Mouse (Mus musculus) forebrain, embryonic 13.5 days (tissue): ENCODE measurements around the gene Gdpgp1. TPM values are rescaled to one million over a fixed set of nuclear protein-coding genes. Genes with fewer than 3 reads are reported as not detected.
A peak's percentile ranks its signal among the peaks of the same experiment; 100 is the strongest.

Experiments used
- ATAC-seq: fragments of 200-750 bp; cut with Nextera tagmentation; 2 replicates; pipeline ENCODE4 v1.8.0; 2017
- H3K27ac ChIP-seq: fragments of 300-500 bp; sonication (generic); 2 replicates; pipeline ENCODE4 v1.5.1; 2015; ENCODE audit warnings: inconsistent platforms, mild to moderate bottlenecking, moderate library complexity
- H3K27me3 ChIP-seq: fragments of 300-500 bp; sonication (generic); 2 replicates; pipeline ENCODE4 v1.6.1; 2015; ENCODE audit warnings: mild to moderate bottlenecking, inconsistent platforms
- H3K36me3 ChIP-seq: fragments of 300-500 bp; sonication (generic); 2 replicates; pipeline ENCODE4 v1.6.1; 2015; ENCODE audit warnings: mild to moderate bottlenecking, inconsistent platforms; ENCODE audit not compliant: poor library complexity, severe bottlenecking
- H3K4me1 ChIP-seq: fragments of 300-500 bp; sonication (generic); 2 replicates; pipeline ENCODE4 v1.6.1; 2015; ENCODE audit warnings: inconsistent platforms
- H3K4me2 ChIP-seq: fragments of 300-500 bp; sonication (generic); 2 replicates; pipeline ENCODE4 v1.6.1; 2015; ENCODE audit warnings: inconsistent platforms, mild to moderate bottlenecking, moderate library complexity
- H3K4me3 ChIP-seq: fragments of 300-500 bp; sonication (generic); 2 replicates; pipeline ENCODE4 v1.5.1; 2015; ENCODE audit warnings: mild to moderate bottlenecking, inconsistent platforms
- H3K9ac ChIP-seq: fragments of 300-500 bp; sonication (generic); 2 replicates; pipeline ENCODE4 v1.6.1; 2015; ENCODE audit warnings: mild to moderate bottlenecking, inconsistent platforms
- H3K9me3 ChIP-seq: fragments of 300-500 bp; sonication (generic); replicated peaks from 2 replicates; pipeline ENCODE4 v1.6.1; 2016; ENCODE audit warnings: inconsistent platforms
- WGBS: fragments of 180-500 bp; shearing (Covaris S2); methylation state at CpG from one replicate; pipeline ENCODE4 v1.1.7; 2015; 5-methylcytosine and 5-hydroxymethylcytosine counted together
- polyA plus RNA-seq: library from polyadenylated mRNA; unstranded; fragments of >200 nt; fragmentation: Nextera tagmentation; extraction: Ambion mirVana; gene quantifications from 2 replicates; pipeline ENCODE4 v1.2.1, GENCODE M21; 2015

The Gdpgp1 gene
- 3.3 and 3.8 TPM in 2 replicates for polyA plus RNA-seq

DNA sequence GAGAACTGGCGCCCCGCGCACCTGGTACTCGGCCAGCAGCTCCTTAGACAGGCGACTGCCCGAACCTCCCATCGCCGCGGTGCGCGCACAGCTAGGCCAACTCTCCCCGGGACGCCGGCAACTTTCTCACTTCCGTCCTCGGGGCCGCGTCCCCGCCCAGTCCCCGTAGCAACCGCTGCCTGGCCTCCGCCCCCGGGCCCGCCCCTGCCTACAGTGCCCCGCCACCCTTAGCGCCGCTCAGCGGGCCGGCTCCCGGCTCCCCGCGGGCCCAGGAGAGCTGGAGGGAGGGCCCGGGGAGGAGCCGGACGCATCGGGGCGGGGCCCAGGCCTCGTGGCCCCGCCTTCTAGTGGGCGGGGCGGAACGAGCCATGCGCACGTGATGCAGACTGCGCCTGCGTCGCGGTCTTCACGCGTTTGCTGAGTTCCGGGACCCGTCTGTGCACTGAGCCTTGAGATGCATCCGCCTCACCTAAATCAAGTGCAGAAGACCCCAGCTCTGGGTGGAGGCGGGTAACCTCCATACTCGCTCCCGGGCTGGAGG, at the start of gene Gdpgp1, which contains the start of gene Cib1:
TSS of gene Gdpgp1 (plus strand) at position 377 of the 541 bp plus-strand sequence.
TSS of gene Cib1 (minus strand) at position 325 of the 541 bp plus-strand sequence.
- Histone ChIP-seq H3K4me1 (peaks cover 30% of the 10 kb centered on the region), H3K9me3 (no peaks in the 10 kb centered on the region), H3K4me3 (peak within 1 kb of the TSS; percentile 68), H3K4me2 (peak within 1 kb of the TSS; percentile 83), H3K36me3 (peaks cover 8% of the 10 kb centered on the region; the same call in 1 of the 2 replicates), H3K27me3 (peaks cover 15% of the 10 kb centered on the region), H3K9ac (peak within 1 kb of the TSS; percentile 77), H3K27ac (no peak within 1 kb of the TSS)
- ATAC-seq = peak; percentile 96
- WGBS = under 1% methylated on average over 54 of the region's 56 CpGs

DNA sequence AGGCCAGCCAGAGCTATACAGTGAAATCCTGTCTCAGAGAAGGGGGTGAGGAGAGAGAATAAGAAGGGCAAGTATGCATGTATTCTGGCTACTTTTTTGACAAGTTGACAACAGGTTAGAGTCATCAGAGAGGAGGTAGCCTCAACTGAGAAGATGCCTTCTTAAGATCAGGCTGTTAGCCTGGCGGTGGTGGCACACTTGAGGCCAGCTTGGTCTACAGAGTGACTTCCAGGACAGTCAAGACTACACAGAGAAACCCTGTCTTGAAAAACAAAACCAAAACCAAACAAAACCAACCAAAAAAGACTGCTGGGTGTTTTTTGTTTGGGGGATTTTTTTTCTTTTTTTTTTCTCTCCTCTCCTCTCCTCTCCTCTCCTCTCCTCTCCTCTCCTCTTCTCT, 49.2 kb upstream of the Gdpgp1 start:
- Histone ChIP-seq H3K36me3 (no peaks in the 10 kb centered on the region), H3K4me2 (no peak overlapping the region), H3K27ac (no peak overlapping the region), H3K4me1 (peaks cover 23% of the 10 kb centered on the region), H3K27me3 (no peaks in the 10 kb centered on the region), H3K9me3 (no peaks in the 10 kb centered on the region), H3K4me3 (no peak overlapping the region), H3K9ac (no peak overlapping the region)
- WGBS = 94% methylated on average over 1 of the region's 1 CpGs
- no peak for ATAC-seq

DNA sequence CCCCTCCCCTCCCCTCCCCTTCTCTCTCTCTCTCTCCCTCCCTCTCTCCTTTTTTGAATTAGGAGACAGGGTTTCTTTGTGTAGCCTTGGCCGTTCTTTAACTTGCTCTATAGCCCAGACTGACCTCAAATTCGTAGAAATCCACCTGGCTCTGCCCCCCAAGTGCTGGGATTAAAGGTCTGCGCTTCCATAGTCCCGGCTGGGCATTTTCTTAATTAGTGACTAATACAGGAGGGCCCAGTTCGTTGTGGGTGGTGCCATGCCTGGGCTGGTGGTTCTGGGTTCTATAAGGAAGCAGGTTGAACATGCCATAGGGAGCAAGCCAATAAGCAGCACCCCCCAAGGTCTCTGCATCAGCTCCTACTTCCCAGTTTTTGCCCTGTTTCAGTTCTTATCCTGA, 48.7 kb upstream of the Gdpgp1 start:
- Histone ChIP-seq H3K27me3 (no peaks in the 10 kb centered on the region), H3K4me2 (no peak overlapping the region), H3K36me3 (no peaks in the 10 kb centered on the region), H3K4me1 (peaks cover 28% of the 10 kb centered on the region), H3K9me3 (no peaks in the 10 kb centered on the region), H3K4me3 (no peak overlapping the region), H3K27ac (no peak overlapping the region), H3K9ac (no peak overlapping the region)
- 33% methylated on average over 5 of the region's 5 CpGs for WGBS
- ATAC-seq = no peak

DNA sequence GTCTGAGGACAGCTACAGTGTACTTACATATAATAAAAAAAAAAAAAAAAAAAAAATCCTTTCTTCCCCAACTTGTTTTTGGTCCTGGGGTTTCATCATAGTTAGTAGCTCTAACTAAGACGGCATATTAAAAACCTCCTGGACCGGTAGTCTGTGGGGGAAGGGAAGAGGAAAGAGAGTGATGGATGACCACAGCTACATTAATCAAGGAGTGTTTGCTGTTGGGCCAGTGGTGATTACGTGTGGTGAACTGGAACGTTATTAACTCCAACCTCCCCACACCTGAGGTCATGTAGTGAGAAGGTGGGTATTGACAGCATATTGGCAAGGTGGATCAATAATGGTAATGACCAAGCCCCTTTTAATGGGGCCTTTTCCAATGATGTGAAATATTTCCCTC, 48.1 kb upstream of the Gdpgp1 start:
- Histone ChIP-seq H3K27ac (no peak overlapping the region), H3K4me3 (no peak overlapping the region), H3K4me2 (no peak overlapping the region), H3K4me1 (peaks cover 34% of the 10 kb centered on the region), H3K9ac (no peak overlapping the region), H3K9me3 (no peaks in the 10 kb centered on the region), H3K27me3 (no peaks in the 10 kb centered on the region), H3K36me3 (no peaks in the 10 kb centered on the region)
- 85% methylated on average over 4 of the region's 4 CpGs for WGBS
- no peak for ATAC-seq

DNA sequence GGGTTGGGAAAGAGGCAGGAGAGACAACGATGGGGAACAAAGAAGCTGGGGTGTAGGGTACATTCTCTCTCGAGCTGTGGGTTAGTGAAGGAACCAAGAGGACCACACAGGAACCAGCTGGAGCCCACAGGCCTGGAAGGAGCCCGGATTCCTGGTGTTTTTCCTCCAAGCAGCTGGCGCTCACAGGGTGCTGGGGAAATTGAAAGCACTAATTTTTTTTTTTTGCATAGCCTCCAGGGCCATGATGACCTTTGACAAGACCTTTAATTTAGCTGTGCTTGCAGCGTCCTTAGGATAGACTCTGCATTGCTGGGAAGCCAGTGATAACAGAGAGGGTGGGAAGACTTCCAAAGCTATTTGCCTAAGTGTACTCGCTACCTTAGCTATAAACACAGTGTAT, 47.7 kb upstream of the Gdpgp1 start:
- H3K27ac ChIP-seq = no peak overlapping the region
- ATAC-seq = no peak
- H3K9me3 ChIP-seq = no peaks in the 10 kb centered on the region
- peaks cover 37% of the 10 kb centered on the region for H3K4me1 ChIP-seq
- H3K36me3 ChIP-seq = no peaks in the 10 kb centered on the region
- H3K27me3 ChIP-seq = no peaks in the 10 kb centered on the region
- WGBS = 67% methylated on average over 6 of the region's 6 CpGs
- no peak overlapping the region for H3K9ac ChIP-seq
- H3K4me2 ChIP-seq = no peak overlapping the region
- H3K4me3 ChIP-seq = no peak overlapping the region

DNA sequence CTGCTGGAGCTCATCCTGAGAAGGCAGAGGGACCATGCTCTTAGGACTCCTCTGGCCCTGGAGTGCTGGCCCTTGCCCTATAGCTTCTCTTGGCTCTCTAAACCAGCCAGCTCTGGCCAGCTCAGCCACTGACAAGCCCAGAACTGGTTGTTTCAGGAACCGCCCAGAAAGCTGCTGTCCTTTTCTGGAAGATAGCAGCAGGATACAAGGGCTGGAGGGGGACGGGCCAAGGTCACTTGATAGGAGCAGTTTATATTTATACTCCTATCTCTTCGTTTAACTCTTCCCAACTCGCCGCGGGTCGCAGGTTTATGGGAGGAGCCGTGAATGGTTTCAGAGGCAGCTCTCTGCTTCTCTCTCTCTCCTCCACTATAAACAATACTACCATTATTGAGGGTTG, 46.6 kb upstream of the Gdpgp1 start:
- ATAC-seq = no peak
- H3K9ac ChIP-seq = peak overlapping the region; percentile 76; the same call in 1 of the 2 replicates

DNA sequence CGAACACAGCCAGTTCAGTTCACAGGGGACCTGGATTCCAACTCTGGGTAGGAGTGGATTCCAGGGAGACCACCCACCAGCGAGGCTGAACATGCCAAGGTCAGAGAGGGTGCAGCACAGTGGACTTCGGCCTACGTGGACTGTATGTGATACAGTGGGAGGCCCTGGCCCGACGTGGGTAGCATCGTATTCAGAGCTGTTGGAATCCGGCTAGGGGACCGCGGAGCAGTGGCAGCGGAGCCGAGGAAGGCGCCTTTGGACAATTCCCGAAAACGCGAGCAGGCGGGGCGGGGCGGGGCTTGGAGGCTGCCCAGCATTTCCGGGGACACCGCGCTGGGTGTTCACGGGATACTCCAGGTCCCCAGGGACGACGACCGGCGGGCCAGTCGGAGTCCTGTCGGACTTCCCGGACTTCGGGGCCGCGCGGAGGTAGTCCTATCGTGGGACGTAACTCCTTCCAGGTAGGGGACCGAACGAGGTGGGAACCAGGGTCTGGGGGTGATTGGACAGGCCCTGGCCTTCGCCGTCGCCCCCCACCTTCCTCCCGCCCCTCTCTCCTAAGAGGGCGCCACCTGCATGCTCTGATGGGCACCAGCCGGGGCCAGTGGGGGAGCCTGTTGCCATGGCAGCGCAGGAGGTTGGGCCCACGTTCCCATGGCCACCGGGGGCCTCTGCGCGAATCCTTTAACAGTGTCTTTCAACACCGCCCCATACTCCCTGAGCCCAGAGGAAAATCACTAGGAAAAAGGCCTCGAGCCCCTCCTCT, 46.0 kb upstream of the Gdpgp1 start, which contains the start of gene Sema4b:
TSS of gene Sema4b (plus strand) at position 311 of the 766 bp plus-strand sequence.
- WGBS = under 1% methylated on average over 51 of the region's 51 CpGs
- peaks cover 53% of the 10 kb centered on the region for H3K4me1 ChIP-seq
- H3K27me3 ChIP-seq = no peaks in the 10 kb centered on the region

More for the DNA sequence above, 46.6 kb upstream of the Gdpgp1 start:
- peak overlapping the region; percentile 88 for H3K27ac ChIP-seq
- 14% methylated on average over 8 of the region's 8 CpGs for WGBS
- peak overlapping the region; percentile 69 for H3K4me2 ChIP-seq
- H3K4me1 ChIP-seq = peaks cover 46% of the 10 kb centered on the region
- no peaks in the 10 kb centered on the region for H3K27me3 ChIP-seq
- H3K36me3 ChIP-seq = no peaks in the 10 kb centered on the region
- H3K9me3 ChIP-seq = no peaks in the 10 kb centered on the region
- H3K4me3 ChIP-seq = peak overlapping the region; percentile 58

DNA sequence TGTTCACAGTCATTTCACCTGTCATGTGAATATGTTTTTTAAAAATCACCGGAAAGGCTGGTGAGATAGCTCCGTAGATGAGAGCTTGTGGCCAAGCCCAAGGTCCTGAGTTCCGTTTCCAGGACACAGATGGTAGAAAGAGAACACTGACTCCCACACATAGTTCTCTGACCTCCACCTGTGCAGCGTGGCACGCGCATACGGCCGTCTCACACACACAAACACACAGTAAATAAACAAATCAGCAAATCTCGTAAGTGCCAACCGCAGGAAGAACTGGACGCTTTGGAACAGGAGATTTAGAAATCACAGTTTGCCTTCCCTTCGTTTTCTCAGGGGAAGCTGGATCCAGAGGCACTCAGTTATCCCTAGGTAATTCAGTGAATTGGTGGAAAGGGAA, 45.2 kb upstream of the Gdpgp1 start:
- H3K4me1 ChIP-seq = peaks cover 61% of the 10 kb centered on the region
- 22% methylated on average over 12 of the region's 12 CpGs for WGBS
- no peaks in the 10 kb centered on the region for H3K27me3 ChIP-seq
- peak overlapping the region; percentile 88 for H3K27ac ChIP-seq
- no peaks in the 10 kb centered on the region for H3K36me3 ChIP-seq
- peak overlapping the region; percentile 58 for H3K4me3 ChIP-seq
- no peak for ATAC-seq
- H3K9ac ChIP-seq = peak overlapping the region; percentile 76
- H3K4me2 ChIP-seq = peak overlapping the region; percentile 69
- H3K9me3 ChIP-seq = no peaks in the 10 kb centered on the region

More for the DNA sequence above, 46.0 kb upstream of the Gdpgp1 start, which contains the start of gene Sema4b:
- Histone ChIP-seq H3K4me2 (peak within 1 kb of the TSS; percentile 69), H3K27ac (peak within 1 kb of the TSS; percentile 88), H3K9me3 (no peaks in the 10 kb centered on the region), H3K9ac (peak within 1 kb of the TSS; percentile 76), H3K4me3 (peak within 1 kb of the TSS; percentile 58), H3K36me3 (no peaks in the 10 kb centered on the region)
- peak; percentile 97 for ATAC-seq

DNA sequence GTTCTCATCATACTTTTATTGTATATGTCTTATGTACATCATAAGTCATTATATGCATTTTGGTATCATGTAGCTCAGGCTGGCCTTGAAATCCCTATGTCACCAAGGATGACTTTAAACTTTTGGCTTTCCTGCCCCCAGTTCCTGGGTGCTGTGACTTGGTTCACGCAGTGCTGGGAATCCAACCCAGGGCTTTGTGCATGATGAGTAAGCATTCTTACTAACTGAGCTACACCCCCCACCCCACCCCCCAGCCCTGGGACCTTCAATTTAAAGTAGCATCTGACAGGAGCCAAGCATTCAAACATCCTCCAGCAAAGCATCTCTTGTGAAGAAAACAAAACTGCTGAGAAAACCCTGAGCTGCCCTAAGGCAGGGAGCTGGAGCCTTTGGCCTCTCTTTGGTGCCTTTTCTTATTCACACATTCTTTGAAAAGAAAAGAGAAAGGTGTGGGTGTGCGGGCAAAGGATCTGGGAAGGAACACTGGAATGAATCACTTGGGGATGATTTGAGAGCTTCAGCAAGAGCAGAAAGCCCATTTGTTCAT, 44.0 kb upstream of the Gdpgp1 start:
- Histone ChIP-seq H3K9ac (peak overlapping the region; percentile 35), H3K4me2 (peak overlapping the region; percentile 69), H3K4me3 (peak overlapping the region; percentile 7; the same call in 1 of the 2 replicates), H3K27me3 (no peaks in the 10 kb centered on the region), H3K9me3 (no peaks in the 10 kb centered on the region), H3K4me1 (peaks cover 71% of the 10 kb centered on the region), H3K36me3 (no peaks in the 10 kb centered on the region), H3K27ac (peak overlapping the region; percentile 88)
- ATAC-seq = no peak
- WGBS = 51% methylated on average over 2 of the region's 2 CpGs

DNA sequence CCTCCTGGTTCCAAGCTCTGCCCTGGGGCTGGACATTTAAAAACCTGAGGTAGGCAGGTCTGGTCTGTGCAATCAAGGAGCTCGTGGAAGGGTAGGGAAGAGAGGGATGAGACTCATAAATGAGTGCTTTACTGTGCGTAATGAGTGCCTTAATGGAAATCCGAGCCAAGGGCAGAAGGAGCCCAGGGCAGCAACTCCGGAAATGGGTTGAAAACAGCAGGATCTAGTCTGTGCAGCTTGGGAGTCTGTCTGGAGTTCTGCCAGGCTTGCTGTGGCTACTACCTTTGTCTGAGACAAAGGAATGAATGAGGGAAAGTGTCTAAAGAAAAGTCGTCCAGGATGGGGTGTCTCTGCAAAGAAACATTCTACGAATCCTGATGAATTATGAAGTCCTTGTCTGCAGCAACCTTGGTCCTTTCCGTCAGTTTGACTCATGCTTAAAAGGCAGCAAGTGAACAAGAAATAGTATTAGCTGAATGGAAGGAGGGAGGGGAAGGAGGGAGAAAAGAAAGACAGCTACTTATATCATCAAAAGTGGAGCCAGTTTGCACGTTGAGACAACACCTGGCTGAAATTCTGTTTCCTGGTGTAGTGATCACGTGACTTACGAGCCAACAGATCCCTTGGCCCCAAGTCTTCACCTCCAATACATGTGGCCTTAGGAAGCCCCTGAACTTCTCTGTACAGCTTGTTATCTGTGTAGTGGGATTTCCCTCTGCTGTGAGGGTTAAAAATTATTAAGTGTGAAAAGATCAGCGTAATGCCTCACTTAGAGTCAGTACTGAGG, 43.3 kb upstream of the Gdpgp1 start:
- 32% methylated on average over 11 of the region's 11 CpGs for WGBS
- H3K27ac ChIP-seq = peak overlapping the region; percentile 88
- ATAC-seq = no peak
- H3K9me3 ChIP-seq = no peaks in the 10 kb centered on the region
- H3K4me3 ChIP-seq = peak overlapping the region; percentile 7; the same call in 1 of the 2 replicates
- peak overlapping the region; percentile 69 for H3K4me2 ChIP-seq
- no peaks in the 10 kb centered on the region for H3K36me3 ChIP-seq
- peaks cover 78% of the 10 kb centered on the region for H3K4me1 ChIP-seq
- peak overlapping the region; percentile 35 for H3K9ac ChIP-seq
- no peaks in the 10 kb centered on the region for H3K27me3 ChIP-seq

DNA sequence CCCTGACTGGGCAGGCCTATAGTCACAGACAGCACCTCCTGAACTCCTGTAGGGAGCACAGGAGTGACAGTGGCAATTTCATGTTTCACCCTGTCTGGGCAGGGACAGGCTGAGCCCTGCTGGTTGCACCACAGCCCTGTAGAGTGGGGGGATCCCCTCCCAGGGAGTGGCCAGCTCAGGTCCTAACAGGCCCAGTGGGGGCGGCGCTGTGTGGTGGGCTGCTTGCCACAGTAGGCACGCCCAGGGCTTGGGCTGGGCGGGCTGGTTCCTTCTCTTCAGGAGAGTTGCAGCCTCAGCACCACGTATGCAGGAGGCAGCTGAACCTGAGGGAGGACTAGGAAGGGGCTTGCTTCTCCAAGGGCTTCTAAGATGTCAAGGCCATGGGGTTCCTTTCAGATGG, 41.2 kb upstream of the Gdpgp1 start:
- 28% methylated on average over 5 of the region's 5 CpGs for WGBS

More for the DNA sequence above, 41.2 kb upstream of the Gdpgp1 start:
- Histone ChIP-seq H3K4me2 (peak overlapping the region; percentile 54), H3K27ac (peak overlapping the region; percentile 90), H3K27me3 (no peaks in the 10 kb centered on the region), H3K9ac (peak overlapping the region; percentile 55), H3K4me1 (peaks cover 84% of the 10 kb centered on the region), H3K36me3 (no peaks in the 10 kb centered on the region), H3K4me3 (no peak overlapping the region), H3K9me3 (no peaks in the 10 kb centered on the region)
- ATAC-seq = no peak
